Mouse (Mus musculus): ENCODE results near the gene Gm9195.

DNA sequence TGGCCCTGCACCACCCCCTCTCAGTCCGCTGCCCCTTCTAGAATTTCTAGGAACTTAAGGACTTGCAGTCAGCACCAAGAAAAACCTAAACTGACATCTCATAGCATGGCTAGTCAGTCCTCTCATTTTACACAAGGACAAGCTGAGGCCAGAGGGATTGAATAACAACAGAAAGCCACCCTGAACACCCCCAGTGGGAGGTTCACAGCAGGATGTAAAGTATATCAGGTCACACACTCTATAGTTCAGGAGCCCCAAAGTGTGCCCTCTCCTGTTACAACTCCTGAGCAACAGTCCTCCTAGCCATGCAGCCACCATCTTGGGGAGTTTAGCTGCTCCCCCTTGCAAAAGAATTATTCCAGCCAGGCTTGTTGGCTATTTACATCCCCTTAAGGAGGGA is 2.1 kb upstream of the Gm9195 start:
- no peak for TF ChIP-seq CTCF (IDR thresholded peaks at IDR 0.05; ENCODE audit: control insufficient read depth, insufficient read depth, insufficient read length)
- no peak for TF ChIP-seq FOSL1 (IDR thresholded peaks at IDR 0.05; ENCODE audit: insufficient read depth, low read length, poor library complexity, severe bottlenecking)
- TF ChIP-seq USF1 (IDR thresholded peaks at IDR 0.05; ENCODE audit: low read depth): no peak
- TF ChIP-seq MYOD1 (IDR thresholded peaks at IDR 0.05; ENCODE audit: control insufficient read depth, insufficient read length, low read depth): no peak

Data from C2C12 (cell line).